Mouse (Mus musculus): Measurements from ENCODE around the gene Scnn1a. TPM values are rescaled to one million over a fixed set of nuclear protein-coding genes. Genes with fewer than 3 reads are reported as not detected.
A peak's percentile ranks its signal among the peaks of the same experiment; 100 is the strongest.
"Not testable (repeated sequence)": the region's sequence is repeated elsewhere in the genome, so short reads cannot be mapped to it uniquely, and the experiment has no call there.

The Scnn1a gene
- polyA plus RNA-seq (2016; fragmentation: Nextera tagmentation; extraction: Ambion mirVana) = 0.40 and 0.42 TPM in 2 replicates

DNA sequence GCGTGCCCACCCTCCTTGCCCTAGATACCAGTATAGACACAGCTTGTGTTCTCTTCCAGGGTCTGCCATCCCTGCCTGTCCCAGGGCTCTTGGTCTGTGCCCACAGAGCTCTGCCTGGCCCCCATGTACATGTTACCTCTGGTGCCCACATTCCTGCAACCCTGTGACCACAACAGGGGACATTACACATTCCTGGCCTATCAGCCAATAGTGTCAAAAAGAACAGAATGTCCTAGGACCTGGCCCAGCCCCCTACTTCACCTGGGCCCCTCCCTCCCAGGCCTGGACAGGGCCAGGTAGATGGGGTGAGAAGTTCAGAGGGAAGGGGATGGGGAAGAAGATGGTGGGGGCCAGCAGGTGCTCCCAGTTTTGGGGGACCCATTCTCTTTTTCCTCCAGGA, at the start of gene Scnn1a:
Scnn1a (plus strand) TSS at position 337 of the 400 bp plus-strand sequence.
- peaks cover 18% of the 10 kb centered on the region for H3K4me1 ChIP-seq (replicated peaks)
- H3K4me3 ChIP-seq = peak within 1 kb of the TSS; percentile 27; the same call in 1 of the 2 replicates
- peaks cover 75% of the 10 kb centered on the region for H3K27me3 ChIP-seq (ENCODE audit: insufficient read depth, poor library complexity, severe bottlenecking)
- no peaks in the 10 kb centered on the region for H3K9me3 ChIP-seq
- WGBS = 72% methylated on average over 1 of the region's 1 CpGs
- no peak within 1 kb of the TSS for H3K27ac ChIP-seq
- H3K36me3 ChIP-seq = no peaks in the 10 kb centered on the region
- no peak for DNase-seq (ENCODE audit: low spot score)

- peak overlapping the region; percentile 71 for H3K27ac ChIP-seq
- H3K27me3 ChIP-seq (ENCODE audit: insufficient read depth, poor library complexity, severe bottlenecking) = peaks cover 18% of the 10 kb centered on the region
- no peaks in the 10 kb centered on the region for H3K9me3 ChIP-seq
- 23% methylated on average over 17 of the region's 17 CpGs for WGBS
- H3K36me3 ChIP-seq = no peaks in the 10 kb centered on the region
- peak; percentile 83 for DNase-seq (ENCODE audit: low spot score)
- peak overlapping the region; percentile 28 for H3K4me3 ChIP-seq
- peaks cover 9% of the 10 kb centered on the region for H3K4me1 ChIP-seq (replicated peaks)
These were observed 48.8 kb upstream of the Scnn1a start for GRCm38 (mm10) chr6:125271455-125272227.

DNA sequence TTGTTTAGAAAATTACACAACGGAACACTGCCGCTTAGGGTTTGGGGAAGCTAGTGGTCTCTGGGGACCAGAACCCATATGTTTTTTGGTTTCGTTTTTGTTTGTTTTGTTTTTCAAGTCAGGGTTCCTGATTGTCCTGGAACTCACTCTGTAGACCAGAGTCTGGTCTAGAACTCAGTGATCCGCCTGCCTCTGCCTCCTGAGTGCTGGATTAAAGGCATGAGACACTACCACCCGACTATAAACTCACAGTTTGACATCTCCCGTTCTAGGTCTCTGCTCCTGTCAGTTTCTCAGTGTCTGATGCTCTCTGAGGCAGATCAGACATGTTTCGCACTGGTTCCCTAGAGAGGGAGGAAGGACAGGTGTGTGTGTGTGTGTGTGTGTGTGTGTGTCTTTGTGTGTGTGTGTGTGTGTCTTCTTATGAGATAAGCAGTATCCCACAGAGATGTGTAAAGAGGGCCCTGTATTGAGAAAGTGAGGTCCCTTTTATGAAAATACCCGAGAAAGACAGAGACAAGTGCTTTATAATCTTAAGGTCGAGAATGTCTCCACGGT, 48.2 kb upstream of the Scnn1a start:
- no peak for DNase-seq (ENCODE audit: low spot score)
- Histone ChIP-seq H3K36me3 (no peaks in the 10 kb centered on the region), H3K4me3 (no peak overlapping the region), H3K4me1 (replicated peaks) (peaks cover 9% of the 10 kb centered on the region), H3K27me3 (ENCODE audit: insufficient read depth, poor library complexity, severe bottlenecking) (peaks cover 21% of the 10 kb centered on the region), H3K9me3 (no peaks in the 10 kb centered on the region), H3K27ac (0 out of 2 replicates have a peak overlapping the region, but pooled peaks have one; percentile 12)
- 81% methylated on average over 10 of the region's 10 CpGs for WGBS

- peaks cover 9% of the 10 kb centered on the region for H3K4me1 ChIP-seq (replicated peaks)
- H3K4me3 ChIP-seq = no peak overlapping the region
- peaks cover 21% of the 10 kb centered on the region for H3K27me3 ChIP-seq (ENCODE audit: insufficient read depth, poor library complexity, severe bottlenecking)
- 62% methylated on average over 15 of the region's 15 CpGs for WGBS
- no peaks in the 10 kb centered on the region for H3K36me3 ChIP-seq
- no peaks in the 10 kb centered on the region for H3K9me3 ChIP-seq
- peak; percentile 21 for DNase-seq (ENCODE audit: low spot score)
- H3K27ac ChIP-seq = no peak overlapping the region
These were observed 45.5 kb upstream of the Scnn1a start for GRCm38 (mm10) chr6:125274841-125275563.

- Histone ChIP-seq H3K27me3 (ENCODE audit: insufficient read depth, poor library complexity, severe bottlenecking) (0 out of 2 replicates have a peak, but pooled peaks cover 3% of the 10 kb centered on the region), H3K36me3 (no peaks in the 10 kb centered on the region), H3K27ac (no peak overlapping the region), H3K9me3 (no peaks in the 10 kb centered on the region), H3K4me1 (replicated peaks) (no peaks in the 10 kb centered on the region), H3K4me3 (no peak overlapping the region)
- no peak for DNase-seq (ENCODE audit: low spot score)
- WGBS = 65% methylated on average over 8 of the region's 8 CpGs
These were observed 40.7 kb upstream of the Scnn1a start for GRCm38 (mm10) chr6:125279729-125280128.

DNA sequence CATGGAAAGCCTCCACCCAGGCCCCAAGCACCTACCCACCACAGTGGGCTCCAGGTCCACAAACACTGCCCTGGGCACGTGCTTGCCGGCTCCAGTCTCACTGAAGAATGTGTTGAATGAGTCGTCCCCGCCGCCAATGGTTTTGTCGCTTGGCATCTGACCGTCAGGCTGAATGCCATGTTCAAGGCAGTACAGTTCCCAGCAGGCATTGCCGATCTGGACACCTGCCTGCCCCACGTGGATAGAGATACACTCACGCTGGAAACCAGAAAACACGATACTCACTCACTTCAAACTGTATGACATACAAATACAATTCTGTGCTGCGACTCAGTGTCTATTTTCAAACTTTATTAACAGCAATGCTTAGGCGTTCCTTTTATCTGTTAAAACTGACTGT, 37.7 kb upstream of the Scnn1a start:
- H3K4me1 ChIP-seq (replicated peaks); H3K9me3 ChIP-seq; H3K27me3 ChIP-seq (ENCODE audit: insufficient read depth, poor library complexity, severe bottlenecking); H3K4me3 ChIP-seq; DNase-seq (ENCODE audit: low spot score); H3K36me3 ChIP-seq; H3K27ac ChIP-seq: not testable (repeated sequence)
- WGBS = 93% methylated on average over 13 of the region's 13 CpGs

GRCm38 (mm10) chr6:125284250-125284649, 36.2 kb upstream of the Scnn1a start:
- Histone ChIP-seq H3K36me3 (no peaks in the 10 kb centered on the region), H3K27me3 (ENCODE audit: insufficient read depth, poor library complexity, severe bottlenecking) (no peaks in the 10 kb centered on the region), H3K27ac (no peak overlapping the region), H3K4me3 (no peak overlapping the region), H3K4me1 (replicated peaks) (no peaks in the 10 kb centered on the region), H3K9me3 (peaks cover 3% of the 10 kb centered on the region; the same call in 1 of the 2 replicates)
- no peak for DNase-seq (ENCODE audit: low spot score)
- 69% methylated on average over 8 of the region's 8 CpGs for WGBS

DNA sequence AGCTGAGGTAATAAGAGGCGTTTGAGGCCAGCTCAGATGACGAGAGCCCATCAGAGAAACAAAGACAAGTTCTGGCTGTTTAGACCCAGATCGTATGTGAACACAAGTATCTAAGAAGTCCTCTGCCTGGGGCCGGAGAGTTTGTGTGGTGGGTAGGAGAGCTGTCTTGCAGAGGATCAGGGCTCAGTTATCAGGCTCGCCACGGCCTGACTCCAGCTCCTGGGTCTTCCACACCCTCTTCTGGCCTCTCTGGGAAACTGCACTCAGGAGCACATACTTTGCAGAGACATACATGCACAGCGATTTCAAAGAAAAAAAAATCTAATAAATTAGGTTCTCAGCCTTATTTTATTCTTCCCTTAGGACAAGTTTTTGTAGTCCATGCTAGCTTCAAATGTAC, 35.7 kb upstream of the Scnn1a start:
- Histone ChIP-seq H3K4me1 (replicated peaks) (no peaks in the 10 kb centered on the region), H3K27ac (no peak overlapping the region), H3K36me3 (no peaks in the 10 kb centered on the region), H3K27me3 (ENCODE audit: insufficient read depth, poor library complexity, severe bottlenecking) (no peaks in the 10 kb centered on the region), H3K4me3 (no peak overlapping the region), H3K9me3 (peaks cover 3% of the 10 kb centered on the region; the same call in 1 of the 2 replicates)
- WGBS = 89% methylated on average over 7 of the region's 7 CpGs
- DNase-seq (ENCODE audit: low spot score) = no peak

- Histone ChIP-seq H3K4me3 (no peak within 1 kb of the TSS), H3K27me3 (ENCODE audit: insufficient read depth, poor library complexity, severe bottlenecking) (no peaks in the 10 kb centered on the region), H3K4me1 (replicated peaks) (no peaks in the 10 kb centered on the region), H3K36me3 (no peaks in the 10 kb centered on the region), H3K9me3 (peaks cover 3% of the 10 kb centered on the region; the same call in 1 of the 2 replicates), H3K27ac (no peak within 1 kb of the TSS)
- DNase-seq (ENCODE audit: low spot score) = no peak
- 93% methylated on average over 22 of the region's 22 CpGs for WGBS
These were observed 34.6 kb upstream of the Scnn1a start, which contains the start of gene Tuba3a for GRCm38 (mm10) chr6:125285890-125286289. TSS of gene Tuba3a (minus strand) at chr6:125286042.

- Histone ChIP-seq H3K27me3 (ENCODE audit: insufficient read depth, poor library complexity, severe bottlenecking) (no peaks in the 10 kb centered on the region), H3K4me3 (no peak overlapping the region), H3K36me3 (no peaks in the 10 kb centered on the region), H3K4me1 (replicated peaks) (no peaks in the 10 kb centered on the region), H3K9me3 (peaks cover 3% of the 10 kb centered on the region; the same call in 1 of the 2 replicates), H3K27ac (no peak overlapping the region)
- DNase-seq (ENCODE audit: low spot score) = no peak
- WGBS = 89% methylated on average over 4 of the region's 4 CpGs
These were observed 33.5 kb upstream of the Scnn1a start for GRCm38 (mm10) chr6:125286944-125287343.

DNA sequence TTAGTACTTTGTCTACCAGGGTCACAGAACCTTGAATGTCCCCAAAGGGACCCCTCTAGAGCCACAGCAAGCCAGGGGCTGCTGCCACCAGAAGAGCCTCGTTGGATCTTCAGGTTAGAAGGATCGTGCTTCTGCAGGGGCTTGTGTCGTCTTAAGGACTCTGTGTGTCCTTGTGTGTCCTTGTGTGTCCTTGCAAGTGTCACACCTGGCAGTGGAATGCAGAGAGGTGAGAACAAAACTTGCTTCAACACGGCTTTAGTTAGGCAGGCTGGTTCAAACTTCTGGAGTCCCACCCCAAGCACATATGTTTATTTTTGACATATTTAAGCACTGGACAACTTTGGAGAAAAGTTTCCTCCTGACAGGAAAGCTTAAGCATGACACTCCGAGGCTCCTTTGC, 31.7 kb upstream of the Scnn1a start:
- H3K9me3 ChIP-seq = peaks cover 7% of the 10 kb centered on the region; the same call in 1 of the 2 replicates
- no peak overlapping the region for H3K27ac ChIP-seq
- H3K4me3 ChIP-seq = no peak overlapping the region
- WGBS = 84% methylated on average over 5 of the region's 5 CpGs
- no peak for DNase-seq (ENCODE audit: low spot score)
- no peaks in the 10 kb centered on the region for H3K27me3 ChIP-seq (ENCODE audit: insufficient read depth, poor library complexity, severe bottlenecking)
- no peaks in the 10 kb centered on the region for H3K4me1 ChIP-seq (replicated peaks)
- H3K36me3 ChIP-seq = no peaks in the 10 kb centered on the region

GRCm38 (mm10) chr6:125291329-125291728, 29.1 kb upstream of the Scnn1a start:
- 87% methylated on average over 4 of the region's 4 CpGs for WGBS
- no peak for DNase-seq (ENCODE audit: low spot score)
- Histone ChIP-seq H3K27ac (no peak overlapping the region), H3K4me3 (no peak overlapping the region), H3K36me3 (no peaks in the 10 kb centered on the region), H3K9me3 (0 out of 2 replicates have a peak, but pooled peaks cover 4% of the 10 kb centered on the region), H3K27me3 (ENCODE audit: insufficient read depth, poor library complexity, severe bottlenecking) (no peaks in the 10 kb centered on the region), H3K4me1 (replicated peaks) (no peaks in the 10 kb centered on the region)

All from hindbrain, embryonic 10.5 days (tissue).